Mouse (Mus musculus) liver, embryonic 14.5 days (tissue): ENCODE data around the gene Tlx2.

ENCODE experiments used
- CTCF ChIP-seq: IDR thresholded peaks from 2 replicates; pipeline ENCODE4 v1.5.1; 2016; ENCODE audit warnings: antibody characterized with exemption, low read depth, control low read depth
- EP300 ChIP-seq: IDR thresholded peaks from 2 replicates; pipeline ENCODE4 v1.6.1; 2016; ENCODE audit warnings: antibody characterized with exemption, low read depth

GRCm38 (mm10) chr6:83115682-83116372 is 45.7 kb upstream of the Tlx2 start:
- TF ChIP-seq CTCF (0 out of 2 replicates have a peak, but pooled peaks have one; percentile 2), EP300 (no peak)
